Mouse (Mus musculus) stomach, postnatal 0 days (tissue): Measurements from ENCODE around the gene Gatad2a. TPM values are rescaled to one million over a fixed set of nuclear protein-coding genes. Genes with fewer than 3 reads are reported as not detected.
"Not testable (repeated sequence)": the region's sequence is repeated elsewhere in the genome, so short reads cannot be mapped to it uniquely, and the experiment has no call there.

Source experiments
- ATAC-seq: fragments of 200-750 bp; cut with Nextera tagmentation; 2 replicates; pipeline ENCODE4 v1.8.0; 2017; ENCODE audit not compliant: low FRiP score, low TSS enrichment
- DNase-seq: peaks from one replicate; pipeline ENCODE4 v3.0.0-alpha.2; 2016; ENCODE audit warnings: low spot score
- H3K27ac ChIP-seq: fragments of 300-500 bp; sonication (generic); replicated peaks from 2 replicates; pipeline ENCODE4 v1.5.1; 2014; ENCODE audit warnings: mild to moderate bottlenecking, control low read depth
- H3K27me3 ChIP-seq: fragments of 300-500 bp; sonication (generic); 2 replicates; pipeline ENCODE4 v1.6.1; 2014; ENCODE audit warnings: low read length; ENCODE audit not compliant: control insufficient read depth, insufficient read depth
- H3K36me3 ChIP-seq: fragments of 300-500 bp; sonication (generic); 2 replicates; pipeline ENCODE4 v1.6.1; 2014; ENCODE audit warnings: low read length, mixed read lengths; ENCODE audit not compliant: control insufficient read depth, insufficient read depth
- H3K4me1 ChIP-seq: fragments of 300-500 bp; sonication (generic); replicated peaks from 2 replicates; pipeline ENCODE4 v1.6.1; 2014; ENCODE audit warnings: antibody characterized with exemption; ENCODE audit not compliant: control insufficient read depth, insufficient read depth
- H3K4me2 ChIP-seq: fragments of 300-500 bp; sonication (generic); replicated peaks from 2 replicates; pipeline ENCODE4 v1.6.1; 2014; ENCODE audit warnings: low read depth, mild to moderate bottlenecking, control low read depth, moderate library complexity
- H3K4me3 ChIP-seq: fragments of 300-500 bp; sonication (generic); 2 replicates; pipeline ENCODE4 v1.5.1; 2014; ENCODE audit warnings: low read depth, low read length, control low read depth
- H3K9ac ChIP-seq: fragments of 300-500 bp; sonication (generic); 2 replicates; pipeline ENCODE4 v1.6.1; 2014; ENCODE audit warnings: mild to moderate bottlenecking, low read length, control low read depth, mixed read lengths
- H3K9me3 ChIP-seq: fragments of 300-500 bp; sonication (generic); 2 replicates; pipeline ENCODE4 v1.6.1; 2016; ENCODE audit warnings: low read length; ENCODE audit not compliant: control insufficient read depth
- CTCF ChIP-seq: IDR thresholded peaks from 2 replicates; pipeline ENCODE4 v1.5.1; 2016; ENCODE audit warnings: antibody characterized with exemption, low read depth, mild to moderate bottlenecking, moderate library complexity
- EP300 ChIP-seq: optimal IDR thresholded peaks from 2 replicates; pipeline ENCODE3; 2016; ENCODE audit warnings: antibody characterized with exemption
- WGBS: fragments of 180-500 bp; shearing (Covaris S2); extraction: QIAGEN DNeasy Blood & Tissue Kit; methylation state at CpG from one replicate; pipeline ENCODE4 v1.1.7; 2014; 5-methylcytosine and 5-hydroxymethylcytosine counted together
- polyA plus RNA-seq: library from polyadenylated mRNA; unstranded; fragments of >200 nt; fragmentation: Nextera tagmentation; extraction: Ambion mirVana; gene quantifications from 2 replicates; pipeline ENCODE4 v1.2.1, GENCODE M21; 2015

The Gatad2a gene
- polyA plus RNA-seq, 1 experiment from 2014 or later = 32.4 TPM

- H3K27me3 ChIP-seq = no peaks in the 10 kb centered on the region
- no peaks in the 10 kb centered on the region for H3K4me1 ChIP-seq
- H3K4me3 ChIP-seq = no peak overlapping the region
- no peak for ATAC-seq
- no peak overlapping the region for H3K27ac ChIP-seq
- 41% methylated on average over 2 of the region's 2 CpGs for WGBS
- H3K9ac ChIP-seq = no peak overlapping the region
- H3K9me3 ChIP-seq = no peaks in the 10 kb centered on the region
- DNase-seq = no peak
- no peak for TF ChIP-seq CTCF
- no peak for TF ChIP-seq EP300
- no peaks in the 10 kb centered on the region for H3K36me3 ChIP-seq
- no peak overlapping the region for H3K4me2 ChIP-seq
Observed at GRCm38 (mm10) chr8:70005178-70005577, 9.0 kb upstream of the Gatad2a start.

DNA sequence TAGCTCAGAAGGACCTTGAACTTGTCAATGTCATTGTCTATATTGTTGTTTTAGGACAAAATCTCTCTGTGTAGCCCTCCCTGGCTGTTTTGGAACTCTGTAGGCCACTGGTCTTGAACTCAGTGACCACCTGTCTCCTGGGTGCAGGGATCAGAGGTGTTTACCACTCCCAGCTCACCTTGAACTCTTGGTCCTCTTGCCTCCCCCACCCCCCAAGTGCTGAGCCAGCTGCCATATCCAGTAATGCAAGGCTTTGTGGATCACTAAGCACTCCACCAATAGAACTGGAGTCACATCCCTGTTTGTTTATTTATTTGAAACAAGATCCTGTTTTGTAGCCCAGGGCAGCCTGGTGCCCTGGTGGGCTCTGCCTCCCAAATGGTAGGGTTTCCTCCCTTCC lies 8.2 kb upstream of the Gatad2a start:
- H3K4me1 ChIP-seq = no peaks in the 10 kb centered on the region
- H3K4me2 ChIP-seq = no peak overlapping the region
- no peak overlapping the region for H3K4me3 ChIP-seq
- H3K27me3 ChIP-seq = no peaks in the 10 kb centered on the region
- DNase-seq (no peak), ATAC-seq (no peak)
- H3K36me3 ChIP-seq = no peaks in the 10 kb centered on the region
- no peak overlapping the region for H3K27ac ChIP-seq
- no peaks in the 10 kb centered on the region for H3K9me3 ChIP-seq
- H3K9ac ChIP-seq = no peak overlapping the region
- no peak for TF ChIP-seq CTCF
- no peak for TF ChIP-seq EP300

DNA sequence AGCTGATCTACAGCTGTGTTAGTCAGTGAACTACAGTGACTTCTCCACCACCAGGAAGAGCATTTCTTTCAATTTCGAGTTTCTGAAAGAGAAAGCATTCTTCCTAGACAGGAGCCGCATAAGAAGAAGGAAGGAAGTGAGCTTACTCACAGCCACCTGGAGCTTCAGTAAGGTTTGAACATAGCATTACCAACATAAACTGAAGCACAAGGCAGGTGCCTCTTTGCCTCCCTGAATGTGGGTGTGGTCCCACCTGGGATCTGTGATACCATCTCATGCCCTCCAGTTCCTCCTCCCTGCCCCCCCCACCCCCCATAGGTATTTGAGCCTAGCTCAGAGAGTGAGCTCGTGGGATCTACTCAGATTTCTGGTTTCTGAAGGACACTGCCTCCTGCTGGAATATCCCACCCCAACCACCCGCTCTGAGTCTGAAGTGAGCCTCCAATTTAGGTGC lies 7.0 kb upstream of the Gatad2a start:
- no peaks in the 10 kb centered on the region for H3K9me3 ChIP-seq
- 52% methylated on average over 4 of the region's 4 CpGs for WGBS
- no peak for TF ChIP-seq EP300
- TF ChIP-seq CTCF = peak; percentile 50
- H3K9ac ChIP-seq = no peak overlapping the region
- H3K4me3 ChIP-seq = no peak overlapping the region
- no peak overlapping the region for H3K4me2 ChIP-seq
- H3K36me3 ChIP-seq = no peaks in the 10 kb centered on the region
- H3K27ac ChIP-seq = no peak overlapping the region
- DNase-seq (no peak), ATAC-seq (no peak)
- no peaks in the 10 kb centered on the region for H3K4me1 ChIP-seq
- H3K27me3 ChIP-seq = no peaks in the 10 kb centered on the region

DNA sequence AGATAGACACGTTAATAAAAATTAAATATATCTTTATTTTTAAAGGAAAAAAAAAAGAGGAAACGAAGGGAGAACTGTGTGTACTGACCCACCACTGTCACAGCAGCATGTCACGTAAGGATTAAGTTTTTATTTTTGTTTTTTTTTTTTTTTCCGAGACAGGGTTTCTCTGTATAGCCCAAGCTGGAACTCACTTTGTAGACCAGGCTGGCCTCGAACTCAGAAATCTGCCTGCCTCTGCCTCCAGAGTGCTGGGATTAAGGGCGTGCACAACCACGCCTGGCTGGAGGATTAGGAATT lies 5.7 kb upstream of the Gatad2a start:
- Histone ChIP-seq H3K4me2 (peak overlapping the region; percentile 63), H3K27ac (peak overlapping the region; percentile 94), H3K4me3 (peak overlapping the region; percentile 33; the same call in 1 of the 2 replicates)
- not testable (repeated sequence) for H3K9me3 ChIP-seq, H3K9ac ChIP-seq, H3K27me3 ChIP-seq, DNase-seq, H3K4me1 ChIP-seq, H3K36me3 ChIP-seq, ATAC-seq
- WGBS = 42% methylated on average over 7 of the region's 7 CpGs

GRCm38 (mm10) chr8:70001176-70001891 lies 5.2 kb upstream of the Gatad2a start:
- ATAC-seq = peak; percentile 83
- DNase-seq = peak; percentile 89
- Histone ChIP-seq H3K9me3 (no peaks in the 10 kb centered on the region), H3K27ac (peak overlapping the region; percentile 94), H3K36me3 (no peaks in the 10 kb centered on the region), H3K4me2 (peak overlapping the region; percentile 63), H3K9ac (peak overlapping the region; percentile 61; the same call in 1 of the 2 replicates), H3K4me3 (peak overlapping the region; percentile 33), H3K27me3 (no peaks in the 10 kb centered on the region), H3K4me1 (no peaks in the 10 kb centered on the region)
- 3% methylated on average over 16 of the region's 16 CpGs for WGBS
- TF ChIP-seq CTCF (peak; percentile 78), EP300 (peak; percentile 75)

DNA sequence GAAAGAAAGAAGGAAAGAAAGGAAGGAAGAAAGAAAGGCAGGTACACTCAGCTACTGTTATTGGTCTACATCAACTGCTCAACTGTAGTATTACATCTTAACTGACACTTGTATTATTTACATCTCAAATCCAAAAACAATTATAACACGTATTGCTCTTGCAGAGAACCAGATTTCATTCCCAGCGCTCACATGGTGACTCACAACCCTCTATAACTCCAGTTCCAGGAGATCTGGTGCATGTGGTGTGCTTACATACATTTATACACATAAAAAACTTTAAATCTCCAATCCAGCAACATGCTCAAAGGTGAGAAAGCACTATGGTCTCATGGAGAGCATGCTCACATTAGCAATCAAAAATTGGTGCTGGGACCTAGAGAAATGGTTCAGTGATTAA lies 4.0 kb upstream of the Gatad2a start:
- ATAC-seq (no peak), DNase-seq (no peak)
- no peaks in the 10 kb centered on the region for H3K4me1 ChIP-seq
- no peaks in the 10 kb centered on the region for H3K36me3 ChIP-seq
- no peak for TF ChIP-seq EP300
- no peak for TF ChIP-seq CTCF
- no peak overlapping the region for H3K4me2 ChIP-seq
- 58% methylated on average over 2 of the region's 2 CpGs for WGBS
- no peak overlapping the region for H3K9ac ChIP-seq
- H3K27ac ChIP-seq = no peak overlapping the region
- H3K9me3 ChIP-seq = no peaks in the 10 kb centered on the region
- no peak overlapping the region for H3K4me3 ChIP-seq
- no peaks in the 10 kb centered on the region for H3K27me3 ChIP-seq
